Mouse (Mus musculus): ENCODE measurements around the gene Pmpcb.

- TF ChIP-seq EP300 (IDR thresholded peaks at IDR 0.05; ENCODE audit: low read depth), result no peak
- no peak for TF ChIP-seq CTCF (IDR thresholded peaks at IDR 0.05; ENCODE audit: low read depth)
These were observed 33.2 kb upstream of the Pmpcb start for GRCm38 (mm10) chr5:21703708-21704107.
